Mouse (Mus musculus): Measurements from ENCODE around the gene Serpina10.

DNA sequence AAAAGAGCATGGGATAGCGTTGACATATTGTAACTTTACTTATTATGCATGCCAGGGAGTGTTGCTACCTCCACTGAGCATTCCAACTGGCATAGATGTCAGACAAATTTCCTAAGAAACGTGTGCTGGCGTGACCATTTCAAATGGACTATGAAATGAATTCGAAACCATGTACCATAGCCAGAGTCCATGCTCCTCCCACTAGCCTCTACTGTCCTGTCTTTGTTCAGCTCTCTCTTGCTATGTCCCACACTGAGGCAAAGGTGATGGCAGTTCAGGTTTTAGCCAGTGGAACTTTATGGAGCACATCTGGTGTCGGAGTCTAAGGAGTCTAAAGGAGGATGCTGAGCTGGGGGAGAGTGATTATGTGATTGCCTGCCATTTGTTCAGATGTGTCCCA, 28.8 kb upstream of the Serpina10 start:
- no peak for TF ChIP-seq GATA1 (IDR thresholded peaks at IDR 0.05; ENCODE audit: borderline replicate concordance, low read length)
- TF ChIP-seq FLI1 (IDR thresholded peaks at IDR 0.05; ENCODE audit: low read length), result no peak

Data from megakaryocyte, embryonic 14.5 days (primary cell).